Mouse (Mus musculus) testis, adult 2 months (tissue): ENCODE measurements around the gene Cbfa2t3.

Experiments used
- CTCF ChIP-seq: fragments of 200-500 bp; IDR thresholded peaks from 2 replicates; pipeline ENCODE4 v1.5.1; 2012; ENCODE audit warnings: low read depth, mild to moderate bottlenecking, inconsistent platforms, low read length, moderate library complexity; ENCODE audit not compliant: control insufficient read depth, insufficient read depth, insufficient replicate concordance
- POLR2A ChIP-seq: fragments of 200-500 bp; IDR thresholded peaks from 2 replicates; pipeline ENCODE4 v1.6.1; 2012; ENCODE audit warnings: low read depth, mild to moderate bottlenecking, inconsistent platforms, low read length, moderate library complexity; ENCODE audit not compliant: control insufficient read depth

GRCm38 (mm10) chr8:122658807-122659160 is 40.1 kb downstream of the Cbfa2t3 start:
- TF ChIP-seq CTCF (no peak), POLR2A (no peak)
